Mouse (Mus musculus) embryonic facial prominence, embryonic 11.5 days (tissue): ENCODE measurements at regions not wholly inside any gene's neighbourhood (a gene's known extent, or its start where the extent isn't known, plus 50 kb on each side); places are given as distances from the start of the nearest gene placed in this dataset.
A peak's percentile ranks its signal among the peaks of the same experiment; 100 is the strongest.

ENCODE experiments used
- ATAC-seq: fragments of 200-750 bp; cut with Nextera tagmentation; replicated peaks from 2 replicates; pipeline ENCODE4 v1.8.0; 2017; ENCODE audit warnings: low read depth; ENCODE audit not compliant: insufficient number of reproducible peaks, low FRiP score, low TSS enrichment
- DNase-seq: peaks from one replicate; pipeline ENCODE4 v3.0.0-alpha.2; 2015; ENCODE audit warnings: low spot score
- H3K27ac ChIP-seq: fragments of 300-500 bp; sonication (generic); replicated peaks from 2 replicates; pipeline ENCODE4 v1.5.1; 2014; ENCODE audit warnings: mild to moderate bottlenecking, low read depth, low read length, control low read depth
- H3K27me3 ChIP-seq: fragments of 300-500 bp; sonication (generic); 2 replicates; pipeline ENCODE4 v1.6.1; 2014; ENCODE audit warnings: mild to moderate bottlenecking, low read length, moderate library complexity, mixed read lengths; ENCODE audit not compliant: control insufficient read depth, insufficient read depth
- H3K36me3 ChIP-seq: fragments of 300-500 bp; sonication (generic); replicated peaks from 2 replicates; pipeline ENCODE4 v1.6.1; 2014; ENCODE audit warnings: low read depth, mild to moderate bottlenecking, low read length, moderate library complexity, mixed read lengths; ENCODE audit not compliant: control insufficient read depth, insufficient read depth
- H3K4me1 ChIP-seq: fragments of 300-500 bp; sonication (generic); 2 replicates; pipeline ENCODE4 v1.6.1; 2014; ENCODE audit warnings: low read length, mixed read lengths; ENCODE audit not compliant: control insufficient read depth, insufficient read depth
- H3K4me2 ChIP-seq: fragments of 300-500 bp; sonication (generic); 2 replicates; pipeline ENCODE4 v1.6.1; 2014; ENCODE audit warnings: low read depth, mild to moderate bottlenecking, control low read depth, low read length, moderate library complexity
- H3K4me3 ChIP-seq: fragments of 300-500 bp; sonication (generic); 2 replicates; pipeline ENCODE4 v1.5.1; 2014; ENCODE audit warnings: low read depth, low read length, control low read depth
- H3K9ac ChIP-seq: fragments of 300-500 bp; sonication (generic); replicated peaks from 2 replicates; pipeline ENCODE4 v1.6.1; 2014; ENCODE audit warnings: mild to moderate bottlenecking, control low read depth, low read length
- H3K9me3 ChIP-seq: fragments of 300-500 bp; sonication (generic); replicated peaks from 2 replicates; pipeline ENCODE4 v1.6.1; 2016; ENCODE audit warnings: mild to moderate bottlenecking, low read length, inconsistent platforms, mixed read lengths; ENCODE audit not compliant: control insufficient read depth
- WGBS: fragments of 180-500 bp; shearing (Covaris S2); extraction: QIAGEN DNeasy Blood & Tissue Kit; methylation state at CpG from one replicate; pipeline ENCODE4 v1.1.7; 2014; 5-methylcytosine and 5-hydroxymethylcytosine counted together

DNA sequence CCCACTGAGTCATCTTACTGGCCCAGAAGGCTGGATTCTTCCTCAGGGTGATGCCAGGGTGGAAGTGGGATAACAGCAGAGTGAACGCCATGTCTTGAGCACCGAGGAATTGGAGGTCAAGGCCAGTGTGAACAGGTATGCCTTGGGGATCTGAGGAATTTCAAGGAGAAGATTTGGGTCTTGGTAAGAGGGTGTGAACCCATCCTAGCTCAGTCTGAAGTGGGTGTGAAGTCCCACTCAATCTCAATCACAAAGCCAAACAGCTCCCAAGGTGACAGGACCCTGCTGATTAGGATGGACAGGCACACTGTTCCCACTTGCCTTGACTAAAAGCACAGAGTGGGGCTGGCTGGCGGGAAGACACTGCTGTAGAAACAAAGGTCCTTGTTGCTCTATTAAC is 224.0 kb upstream of the Peli2 start:
- no peaks in the 10 kb centered on the region for H3K9me3 ChIP-seq
- H3K4me3 ChIP-seq: no peak overlapping the region
- ATAC-seq: no peak
- H3K27me3 ChIP-seq: no peaks in the 10 kb centered on the region
- H3K9ac ChIP-seq: no peak overlapping the region
- H3K27ac ChIP-seq: no peak overlapping the region
- H3K36me3 ChIP-seq: no peaks in the 10 kb centered on the region
- 91% methylated on average over 3 of the region's 3 CpGs for WGBS
- H3K4me1 ChIP-seq: no peaks in the 10 kb centered on the region
- DNase-seq: no peak
- no peak overlapping the region for H3K4me2 ChIP-seq

DNA sequence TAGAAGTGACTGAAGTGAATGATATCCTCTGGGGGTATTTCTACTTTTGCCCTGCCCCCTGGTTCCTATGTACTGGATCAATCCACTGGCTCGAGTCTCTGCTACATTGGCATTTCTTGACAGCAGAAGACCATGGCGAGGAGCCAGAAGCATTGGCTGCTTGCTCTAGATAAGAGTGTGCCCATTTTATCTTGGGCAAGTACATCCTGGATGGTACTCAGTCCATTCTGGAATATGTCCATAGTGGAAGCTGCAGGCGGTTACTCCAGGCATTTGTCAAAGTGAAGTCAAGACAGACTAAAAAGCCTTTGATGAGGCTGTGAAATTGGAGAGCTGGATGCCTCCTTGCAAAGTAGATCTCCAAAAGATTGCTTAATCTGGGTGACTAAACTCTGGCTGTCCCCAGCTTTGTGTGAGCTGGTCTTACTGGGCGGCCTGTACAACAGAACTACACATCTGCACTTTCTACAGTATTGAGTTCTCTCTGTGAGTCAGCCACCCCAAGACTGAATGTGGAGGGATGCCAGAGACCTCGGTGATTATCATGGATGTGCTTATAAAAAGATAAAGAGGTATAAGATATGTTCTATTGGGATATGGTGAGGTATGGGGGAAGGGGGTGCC is 222.6 kb upstream of the Peli2 start:
- Histone ChIP-seq H3K4me3 (no peak overlapping the region), H3K4me1 (no peaks in the 10 kb centered on the region), H3K9me3 (no peaks in the 10 kb centered on the region), H3K4me2 (no peak overlapping the region), H3K36me3 (no peaks in the 10 kb centered on the region), H3K27me3 (no peaks in the 10 kb centered on the region), H3K9ac (no peak overlapping the region), H3K27ac (no peak overlapping the region)
- DNase-seq (no peak), ATAC-seq (no peak)
- 89% methylated on average over 5 of the region's 5 CpGs for WGBS

- 85% methylated on average over 4 of the region's 4 CpGs for WGBS
These were observed 222.0 kb upstream of the Peli2 start for GRCm38 (mm10) chr14:47898605-47899004.

GRCm38 (mm10) chr14:47905334-47905733 is 215.3 kb upstream of the Peli2 start:
- H3K27me3 ChIP-seq: no peaks in the 10 kb centered on the region
- H3K9me3 ChIP-seq: no peaks in the 10 kb centered on the region
- no peaks in the 10 kb centered on the region for H3K36me3 ChIP-seq
- H3K4me3 ChIP-seq: no peak overlapping the region
- ATAC-seq (no peak), DNase-seq (no peak)
- no peaks in the 10 kb centered on the region for H3K4me1 ChIP-seq
- no peak overlapping the region for H3K4me2 ChIP-seq
- H3K9ac ChIP-seq: no peak overlapping the region
- H3K27ac ChIP-seq: no peak overlapping the region

More at GRCm38 (mm10) chr14:47898605-47899004, 222.0 kb upstream of the Peli2 start:
- Histone ChIP-seq H3K9me3 (no peaks in the 10 kb centered on the region), H3K36me3 (no peaks in the 10 kb centered on the region), H3K4me3 (no peak overlapping the region), H3K9ac (no peak overlapping the region), H3K27me3 (no peaks in the 10 kb centered on the region), H3K27ac (no peak overlapping the region), H3K4me1 (no peaks in the 10 kb centered on the region), H3K4me2 (no peak overlapping the region)
- DNase-seq: no peak
- no peak for ATAC-seq

DNA sequence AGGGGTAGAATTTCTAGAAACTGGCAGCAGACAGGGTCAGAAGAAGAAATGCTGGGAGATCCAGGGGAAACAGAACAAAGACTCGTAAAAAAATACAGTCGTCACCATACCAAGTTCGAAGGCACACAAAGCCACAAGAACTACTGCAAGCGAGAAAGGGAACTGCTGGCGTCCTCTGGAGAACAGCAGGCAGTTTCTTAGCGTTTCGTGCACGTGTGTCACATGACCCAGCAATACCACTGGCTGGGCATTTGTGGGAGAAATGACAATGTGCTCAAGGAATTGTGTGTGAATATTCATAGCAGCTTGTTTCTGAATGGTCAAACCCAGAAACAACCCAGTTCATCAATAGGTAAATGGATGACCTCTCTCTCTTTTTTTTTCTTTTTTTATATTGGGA is 211.5 kb upstream of the Peli2 start:
- Histone ChIP-seq H3K27ac (no peak overlapping the region), H3K36me3 (no peaks in the 10 kb centered on the region), H3K4me2 (no peak overlapping the region), H3K27me3 (no peaks in the 10 kb centered on the region), H3K4me1 (no peaks in the 10 kb centered on the region), H3K9me3 (no peaks in the 10 kb centered on the region), H3K4me3 (no peak overlapping the region), H3K9ac (no peak overlapping the region)
- DNase-seq (no peak), ATAC-seq (no peak)
- WGBS: 57% methylated on average over 8 of the region's 8 CpGs

DNA sequence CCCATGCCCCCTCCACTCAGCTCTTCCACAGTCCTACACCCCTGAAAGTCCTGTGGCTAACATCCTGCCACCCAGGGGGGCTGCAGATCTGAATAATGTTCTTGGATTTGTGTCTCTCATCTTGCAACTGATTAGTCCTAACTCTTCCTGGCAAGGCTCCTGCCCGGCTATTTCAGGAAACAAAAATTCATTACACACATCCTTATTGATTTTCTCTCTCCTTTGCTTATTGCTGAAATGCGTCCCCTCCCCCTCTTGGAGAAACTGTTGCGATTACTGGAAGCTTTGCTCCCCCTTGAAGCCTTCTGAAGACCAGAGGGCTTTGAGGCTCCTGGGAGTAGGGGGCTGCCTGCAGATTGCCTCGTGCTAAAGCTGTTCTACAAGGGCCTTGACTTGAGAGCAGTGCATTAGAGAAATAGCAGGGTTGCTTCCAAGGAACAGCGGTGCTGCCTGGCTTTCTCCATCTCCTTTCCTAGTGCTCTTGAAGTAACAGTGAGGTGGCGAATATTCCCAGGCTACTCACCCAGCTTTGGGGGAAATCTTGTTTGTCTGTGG is 209.8 kb upstream of the Peli2 start:
- H3K27me3 ChIP-seq: no peaks in the 10 kb centered on the region
- WGBS: 53% methylated on average over 6 of the region's 6 CpGs
- H3K27ac ChIP-seq: no peak overlapping the region
- no peaks in the 10 kb centered on the region for H3K36me3 ChIP-seq
- DNase-seq: no peak
- H3K9ac ChIP-seq: no peak overlapping the region
- no peaks in the 10 kb centered on the region for H3K9me3 ChIP-seq
- no peak overlapping the region for H3K4me2 ChIP-seq
- no peak overlapping the region for H3K4me3 ChIP-seq
- H3K4me1 ChIP-seq: no peaks in the 10 kb centered on the region
- ATAC-seq: no peak

DNA sequence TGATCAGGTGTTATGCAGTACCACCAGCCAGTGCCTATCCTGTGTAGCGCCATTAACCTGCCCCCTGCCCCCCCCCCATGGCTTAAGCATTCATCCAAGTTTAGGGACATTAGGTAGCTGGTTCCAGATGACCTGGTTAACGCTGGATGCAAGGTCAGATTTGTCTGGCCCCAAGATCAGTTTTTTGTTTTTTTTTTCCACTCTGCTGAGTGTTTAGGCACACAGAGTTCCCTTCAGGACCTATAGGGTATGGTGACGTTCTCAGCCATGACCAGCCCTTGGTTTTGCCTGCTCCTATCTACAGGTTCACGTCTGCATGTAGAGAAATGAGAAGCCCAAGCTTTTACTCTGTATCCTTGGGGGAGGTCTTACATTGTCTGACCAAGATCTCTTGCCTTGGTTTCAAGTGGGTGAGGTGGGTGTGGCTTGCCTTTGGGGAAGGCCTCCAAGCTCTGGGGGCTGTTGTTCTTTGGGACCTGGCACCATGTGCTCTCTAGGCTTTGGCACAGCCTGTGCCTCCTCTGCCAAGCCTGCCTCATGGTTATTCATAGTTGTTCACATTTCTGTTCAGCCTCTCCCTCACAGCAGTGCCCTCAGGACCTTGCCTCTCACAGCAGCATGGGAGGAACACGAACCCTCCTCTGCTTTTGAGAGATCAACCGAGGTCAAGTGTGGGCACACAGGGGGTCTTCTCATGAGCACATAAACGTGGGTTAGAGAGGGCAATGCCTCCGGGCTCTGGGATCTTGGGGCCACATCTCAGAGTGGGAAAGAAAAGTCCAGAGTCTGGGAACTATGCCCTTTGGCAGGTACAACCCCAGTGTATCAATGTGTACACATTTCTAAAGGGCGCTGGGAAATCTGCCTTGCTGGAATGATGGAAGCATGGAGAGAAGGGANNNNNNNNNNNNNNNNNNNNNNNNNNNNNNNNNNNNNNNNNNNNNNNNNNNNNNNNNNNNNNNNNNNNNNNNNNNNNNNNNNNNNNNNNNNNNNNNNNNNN is 208.8 kb upstream of the Peli2 start:
- H3K4me1 ChIP-seq: no peaks in the 10 kb centered on the region
- no peaks in the 10 kb centered on the region for H3K36me3 ChIP-seq
- no peak overlapping the region for H3K4me2 ChIP-seq
- ATAC-seq (0 out of 2 replicates have a peak, but pooled peaks have one; percentile 23), DNase-seq (no peak)
- H3K27ac ChIP-seq: no peak overlapping the region
- 63% methylated on average over 9 of the region's 9 CpGs for WGBS
- no peaks in the 10 kb centered on the region for H3K27me3 ChIP-seq
- H3K9me3 ChIP-seq: no peaks in the 10 kb centered on the region
- H3K9ac ChIP-seq: no peak overlapping the region
- no peak overlapping the region for H3K4me3 ChIP-seq

DNA sequence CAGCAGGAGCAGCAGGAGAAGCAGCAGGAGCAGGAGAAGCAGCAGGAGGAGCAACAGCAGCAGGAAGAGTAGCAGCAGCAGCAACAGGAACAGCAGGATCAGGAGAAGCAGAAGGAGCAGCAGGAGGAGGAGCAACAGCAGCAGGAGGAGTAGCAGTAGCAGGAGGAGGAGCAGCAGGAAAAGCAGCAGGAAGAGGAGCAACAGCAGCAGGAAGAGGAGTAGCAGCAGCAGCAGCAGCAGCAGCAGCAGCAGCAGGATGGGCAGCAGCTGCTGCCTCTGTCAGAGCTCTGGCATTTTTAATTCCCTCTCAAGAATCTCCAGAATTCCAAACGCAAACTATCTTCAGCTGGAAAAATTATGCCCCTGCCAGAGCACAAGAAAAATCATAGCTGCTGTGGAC is 205.0 kb upstream of the Peli2 start:
- Histone ChIP-seq H3K36me3 (no peaks in the 10 kb centered on the region), H3K4me1 (no peaks in the 10 kb centered on the region), H3K27ac (no peak overlapping the region), H3K4me2 (no peak overlapping the region), H3K27me3 (no peaks in the 10 kb centered on the region), H3K4me3 (no peak overlapping the region), H3K9ac (no peak overlapping the region), H3K9me3 (no peaks in the 10 kb centered on the region)
- ATAC-seq: no peak
- DNase-seq: no peak
- WGBS: 50% methylated on average over 1 of the region's 1 CpGs
